Comparison of ENCODE assay signal across 8 mouse cellular contexts in genomic region chr1:166153351-166154120, GRCm38 (mm10). TPM values are rescaled to one million over a fixed set of nuclear protein-coding genes. Genes with fewer than 3 reads are reported as not detected.
DNase-seq lines count a peak whose midpoint lies in the region; ATAC-seq lines count a peak whose summit lies in the region.

No protein-coding gene starts in this region.

- H3K4me3 ChIP-seq in hindbrain, embryonic 14.5 days (replicated peaks; ENCODE audit: low read length), result no peak overlapping the region
- peak overlapping the region; percentile 80 for H3K4me3 ChIP-seq in megakaryocyte, embryonic 14.5 days (replicated peaks)

- no peaks in the 10 kb centered on the region for H3K4me1 ChIP-seq in hindbrain, embryonic 14.5 days (replicated peaks; ENCODE audit: control insufficient read depth, insufficient read depth, low read length)
- H3K4me1 ChIP-seq in megakaryocyte, embryonic 14.5 days, result peaks cover 52% of the 10 kb centered on the region

- no peak overlapping the region for H3K9ac ChIP-seq in hindbrain, embryonic 14.5 days

- H3K9me3 ChIP-seq in hindbrain, embryonic 14.5 days (ENCODE audit: control insufficient read depth, low read length), result no peaks in the 10 kb centered on the region
- H3K9me3 ChIP-seq in megakaryocyte, embryonic 14.5 days, result peaks cover 8% of the 10 kb centered on the region; the same call in 1 of the 2 replicates

- H3K4me2 ChIP-seq in hindbrain, embryonic 14.5 days (replicated peaks), result no peak overlapping the region

- H3K27ac ChIP-seq in hindbrain, embryonic 14.5 days, result no peak overlapping the region

- peak; percentile 57 for ATAC-seq in hindbrain, embryonic 14.5 days (ENCODE audit: low FRiP score)

- H3K36me3 ChIP-seq in hindbrain, embryonic 14.5 days (replicated peaks; ENCODE audit: control insufficient read depth, insufficient read depth), result no peaks in the 10 kb centered on the region
- no peaks in the 10 kb centered on the region for H3K36me3 ChIP-seq in megakaryocyte, embryonic 14.5 days (replicated peaks; ENCODE audit: low read length)

- H3K27me3 ChIP-seq in hindbrain, embryonic 14.5 days (ENCODE audit: control insufficient read depth, insufficient read depth, low read length), result peaks cover 22% of the 10 kb centered on the region
- peaks cover 25% of the 10 kb centered on the region for H3K27me3 ChIP-seq in megakaryocyte, embryonic 14.5 days (replicated peaks)

- DNase-seq in Muller cell, postnatal 12 days (ENCODE audit: inconsistent ontology term), result peak; percentile 62
- peak; percentile 80 for DNase-seq in cerebellum, adult 8-10 months
- peak; percentile 65 to 97 for DNase-seq in frontal cortex, adult 2 months (ENCODE audit: extremely low spot score in 1 of 2, low spot score in 1 of 2)
- DNase-seq in hindbrain, embryonic 14.5 days (ENCODE audit: low spot score), result peak; percentile 97
- peak; percentile 89 to 94 for DNase-seq in left cerebral cortex, adult 18-20 months (ENCODE audit: low spot score in 2 of 2)
- peak; percentile 92 to 97 for DNase-seq in right cerebral cortex, adult 2 months (ENCODE audit: low spot score in 2 of 2)
- peak; percentile 57 for DNase-seq in urinary bladder, postnatal 10 days (ENCODE audit: low spot score)

- WGBS in hindbrain, embryonic 14.5 days, result 14% methylated on average over 18 of the region's 18 CpGs

RNA-seq across cellular contexts. Expression of gene Gpa33, which starts 23.5 kb away (rescaled TPM):
- polyA plus RNA-seq in frontal cortex, adult 2 months (2012; rRNA removed), result 0.06 TPM in 1 of 2 replicates, not detected in the other
- polyA plus RNA-seq in hindbrain, embryonic 14.5 days (2014; fragmentation: Nextera tagmentation; extraction: Ambion mirVana), result not detected in 2 replicates
- total RNA-seq in left cerebral cortex, adult 18-20 months (2021), result not detected
- polyA plus RNA-seq in megakaryocyte, embryonic 14.5 days (2012; ENCODE audit: insufficient read depth, low replicate concordance), result not detected in 2 replicates

RNA-seq across cellular contexts. Expression of gene Dusp27, which starts 25.8 kb away (rescaled TPM):
- polyA plus RNA-seq in frontal cortex, adult 2 months (2012; rRNA removed), result 0.21 and 0.30 TPM in 2 replicates
- 1.1 TPM in 2 replicates for polyA plus RNA-seq in hindbrain, embryonic 14.5 days (2014; fragmentation: Nextera tagmentation; extraction: Ambion mirVana)
- total RNA-seq in left cerebral cortex, adult 18-20 months (2021), result under 1 TPM; 0.28 to 0.30 TPM
- not detected in 2 replicates for polyA plus RNA-seq in megakaryocyte, embryonic 14.5 days (2012; ENCODE audit: insufficient read depth, low replicate concordance)
